Mouse (Mus musculus): ENCODE data around the gene Epha6. TPM values are rescaled to one million over a fixed set of nuclear protein-coding genes. Genes with fewer than 3 reads are reported as not detected.

Gene Epha6
- polyA plus RNA-seq, 1 experiment from 2014 or later = 0.19 TPM

DNA sequence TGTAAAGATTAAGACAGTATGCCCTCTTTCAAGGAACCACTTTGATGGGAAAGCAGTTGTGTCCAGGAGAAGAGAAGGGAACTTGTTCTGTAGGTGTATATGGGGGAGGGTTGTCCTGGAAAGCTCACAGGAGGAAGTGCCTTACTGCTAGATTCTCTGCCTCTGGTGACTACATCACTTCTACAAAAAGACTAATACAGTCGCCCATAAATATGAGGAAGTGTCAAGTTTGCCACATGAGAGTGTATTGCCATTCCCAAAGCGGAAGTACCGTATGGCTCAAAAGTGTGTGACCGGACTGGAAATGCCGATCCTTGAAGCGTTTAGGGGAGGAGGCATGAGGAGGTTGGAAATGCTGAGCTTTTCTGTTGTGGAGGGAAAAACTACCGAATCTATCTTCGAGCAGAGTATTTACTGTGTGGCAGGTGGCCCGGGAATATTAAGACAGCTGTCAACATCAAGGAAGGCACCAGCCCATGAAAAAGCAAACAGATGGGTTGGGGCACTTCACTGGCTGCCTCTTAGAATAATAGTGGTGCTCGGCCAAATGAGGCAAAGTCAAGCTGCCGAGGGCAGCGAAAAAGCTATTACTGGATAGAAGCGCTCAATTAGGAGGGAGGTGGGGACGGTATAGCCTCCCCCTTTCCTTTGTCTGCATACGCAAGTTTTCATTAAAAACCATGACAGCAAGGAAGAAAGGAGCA lies 1001.1 kb downstream of the Epha6 start:
- Histone ChIP-seq H3K9ac (ENCODE audit: low read length) (no peak overlapping the region), H3K36me3 (ENCODE audit: control insufficient read depth, insufficient read depth, low read length) (no peaks in the 10 kb centered on the region), H3K27me3 (ENCODE audit: control insufficient read depth, insufficient read depth, low read length) (no peaks in the 10 kb centered on the region), H3K4me1 (ENCODE audit: control insufficient read depth in 2 of 2, insufficient read depth in 2 of 2, low read length in 2 of 2) (peaks cover 3 to 4% of the 10 kb centered on the region in 2 experiments; a peak in 1 of 4 replicates), H3K4me2 (ENCODE audit: low read length) (no peak overlapping the region), H3K4me3 (ENCODE audit: control insufficient read depth in 1 of 2, insufficient read depth in 1 of 2, low read depth in 1 of 2, low read length in 2 of 2) (no peak overlapping the region), H3K9me3 (ENCODE audit: control insufficient read depth, low read length) (no peaks in the 10 kb centered on the region), H3K27ac (replicated peaks in 1 of 2; ENCODE audit: control insufficient read depth in 1 of 2, insufficient read depth in 1 of 2, low read depth in 2 of 2, low read length in 2 of 2) (no peak overlapping the region)
- no peak for ATAC-seq (ENCODE audit: insufficient number of reproducible peaks, insufficient read depth, low FRiP score, low read depth)
- WGBS = 72% methylated on average over 15 of the region's 15 CpGs

Small RNA genes within 50 kb of the gene (microRNA-seq; reads per million reads assigned to microRNA genes)
- not detected for gene Gm24755
